Mouse (Mus musculus): ENCODE measurements at regions not wholly inside any gene's neighbourhood (a gene's known extent, or its start where the extent isn't known, plus 50 kb on each side); places are given as distances from the start of the nearest gene placed in this dataset.
A peak's percentile ranks its signal among the peaks of the same experiment; 100 is the strongest.

GRCm38 (mm10) chr19:59784401-59785046 lies 158.9 kb downstream of the Rab11fip2 start:
- DNase-seq = no peak

- no peak for DNase-seq
Observed at GRCm38 (mm10) chr19:59831304-59831703, 112.2 kb downstream of the Rab11fip2 start.

GRCm38 (mm10) chr19:59837138-59837537 lies 106.3 kb downstream of the Rab11fip2 start:
- DNase-seq = no peak

GRCm38 (mm10) chr19:59837628-59838027 lies 105.8 kb downstream of the Rab11fip2 start:
- no peak for DNase-seq

GRCm38 (mm10) chr19:59844270-59844669 lies 99.2 kb downstream of the Rab11fip2 start:
- peak; percentile 23 for DNase-seq

- no peak for DNase-seq
Observed at GRCm38 (mm10) chr19:59846807-59847206, 96.6 kb downstream of the Rab11fip2 start.

- no peak for DNase-seq
Observed at GRCm38 (mm10) chr19:59850696-59851095, 92.8 kb downstream of the Rab11fip2 start.

GRCm38 (mm10) chr19:59852011-59852738 lies 91.3 kb downstream of the Rab11fip2 start:
- no peak for DNase-seq
